ENCODE assay signal across 1 mouse cellular context in the genomic region with DNA sequence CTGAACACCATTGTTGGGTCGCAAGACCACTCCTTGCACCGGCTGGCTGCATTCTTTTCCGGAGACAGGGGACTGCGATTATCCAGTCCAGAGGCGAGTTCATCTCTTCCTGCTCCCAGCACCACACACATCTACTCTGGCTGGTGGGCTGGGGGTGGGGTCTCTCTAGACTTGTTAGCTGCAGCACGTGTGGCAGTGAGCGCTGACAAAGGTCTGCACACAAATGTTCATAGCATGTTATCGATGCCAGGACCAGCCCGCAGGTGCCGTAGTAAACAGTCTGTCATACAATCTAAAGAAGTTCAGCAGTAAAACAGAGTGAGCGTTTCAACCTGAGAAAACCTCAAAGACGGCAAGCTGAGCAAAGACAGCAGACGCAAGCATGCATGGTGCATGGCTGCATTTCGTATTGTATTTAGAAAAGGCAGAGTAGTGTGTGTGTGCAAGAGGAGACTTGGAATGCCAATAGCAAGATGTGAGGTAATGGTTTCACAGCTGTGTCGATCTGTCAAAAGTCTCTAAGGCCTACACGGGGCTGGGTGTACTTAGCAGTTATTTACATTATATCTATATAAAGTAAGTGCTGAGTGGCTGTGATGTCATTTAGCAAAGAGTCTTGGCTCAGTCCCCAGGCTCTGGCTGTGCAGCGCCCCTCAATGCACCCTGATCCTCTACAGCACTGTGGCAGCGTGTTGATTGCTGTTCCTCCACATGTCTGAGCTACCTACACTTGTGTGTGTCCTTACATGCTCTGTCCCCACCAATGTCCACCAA.
TF ChIP-seq lines count a peak whose summit lies in the region.

No protein-coding gene starts in this region.

TF ChIP-seq in C2C12, 6 proteins besides CTCF, POLR2A, EP300 and RAD21:
- TF ChIP-seq MYOD1 (IDR thresholded peaks at IDR 0.05; ENCODE audit: control insufficient read depth, insufficient read length, low read depth): peak; percentile 30
- TF ChIP-seq USF1 (IDR thresholded peaks at IDR 0.05; ENCODE audit: low read depth): no peak
